Mouse (Mus musculus): ENCODE measurements around the gene Phyh.
A peak's percentile ranks its signal among the peaks of the same experiment; 100 is the strongest.
"Not testable (repeated sequence)": the region's sequence is repeated elsewhere in the genome, so short reads cannot be mapped to it uniquely, and the experiment has no call there.

Phyh gene

DNA sequence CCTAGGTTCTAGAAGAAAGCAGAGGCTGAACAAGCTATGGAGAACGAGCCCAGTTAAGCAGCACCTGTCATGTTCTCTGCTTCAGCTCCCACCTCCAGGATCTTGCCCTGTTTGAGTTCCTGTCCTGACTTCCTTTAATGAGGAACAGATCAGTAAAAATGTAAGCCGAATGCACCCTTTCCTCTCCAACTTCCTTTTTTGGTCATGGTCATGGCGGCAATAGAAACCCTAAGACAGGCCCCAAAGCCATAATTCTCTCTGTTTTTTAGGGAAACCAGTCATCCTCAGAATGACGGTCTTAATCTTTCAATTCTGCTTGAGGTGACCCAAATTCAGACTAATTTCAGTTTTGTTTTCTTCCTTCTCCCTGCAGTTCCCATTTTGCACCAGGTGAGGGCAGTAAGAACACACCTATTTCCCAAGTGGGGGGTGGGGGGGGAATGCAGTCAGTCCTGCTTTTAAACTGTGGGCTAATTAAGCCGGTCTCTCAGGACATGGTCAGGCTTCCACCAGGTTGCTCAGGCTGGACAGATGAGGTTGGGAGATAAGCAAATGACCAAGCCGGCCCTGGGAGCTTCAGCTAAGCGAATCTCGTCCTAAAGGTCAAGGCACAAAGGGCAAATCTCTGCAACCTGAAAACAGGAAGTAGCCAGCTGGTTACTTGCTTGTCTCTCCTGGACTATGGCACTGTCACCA lies 1.3 kb upstream of the Phyh start:
- peak; percentile 78 for DNase-seq (ENCODE audit: low spot score)

DNA sequence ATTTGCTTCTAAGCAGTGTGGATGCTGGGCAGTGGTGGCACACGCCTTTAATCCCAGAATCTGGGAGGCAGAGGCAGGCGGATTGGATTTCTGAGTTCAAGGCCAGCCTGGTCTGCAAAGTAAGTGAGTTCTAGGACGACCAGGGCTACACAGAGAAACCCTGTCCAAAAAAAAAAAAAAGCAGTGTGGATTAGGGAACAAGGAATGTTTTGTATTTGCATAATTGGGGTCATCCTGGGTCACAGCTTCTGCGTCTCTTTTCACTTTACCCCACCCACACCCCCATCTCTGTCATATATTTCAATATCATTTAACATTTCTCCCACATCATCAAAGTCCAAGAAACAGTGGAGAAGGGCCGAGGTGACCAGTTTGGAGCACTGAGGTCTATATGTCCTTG lies 2.2 kb downstream of the Phyh start:
- DNase-seq (ENCODE audit: low spot score): no peak

DNA sequence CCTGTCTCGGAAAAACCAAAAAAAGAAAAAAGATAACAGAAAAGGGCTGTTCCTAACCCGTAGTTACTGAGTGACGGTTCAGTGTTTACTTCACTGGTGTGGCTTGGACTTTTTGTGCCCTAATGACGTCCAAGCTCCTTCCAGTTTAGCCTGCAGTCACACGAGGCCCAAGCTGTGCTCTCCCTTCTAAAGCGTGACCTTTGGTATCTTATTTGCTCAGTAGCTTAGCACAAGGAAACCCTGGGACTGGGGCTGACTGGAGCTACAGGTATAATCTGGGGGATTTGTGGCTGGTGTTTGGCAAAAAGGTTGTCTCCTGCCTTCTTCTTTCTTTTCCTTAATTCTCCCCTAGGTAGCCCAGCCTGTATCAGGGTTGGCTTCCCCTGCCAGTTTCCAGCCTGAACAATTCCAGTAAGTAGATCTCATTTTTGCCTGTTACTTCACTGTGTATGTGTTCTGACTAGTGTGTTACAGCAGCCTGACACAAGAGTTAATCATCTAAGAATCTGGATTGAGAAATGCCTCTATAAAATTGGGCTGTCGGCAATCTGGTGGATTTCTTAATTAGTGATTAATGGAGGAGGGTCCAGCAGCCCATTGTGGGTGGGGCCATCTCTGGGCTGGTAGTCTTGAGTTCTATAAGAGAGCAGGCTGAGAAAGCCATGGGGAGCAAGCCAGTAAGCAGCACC lies 3.8 kb downstream of the Phyh start:
- DNase-seq (ENCODE audit: low spot score): peak; percentile 69

DNA sequence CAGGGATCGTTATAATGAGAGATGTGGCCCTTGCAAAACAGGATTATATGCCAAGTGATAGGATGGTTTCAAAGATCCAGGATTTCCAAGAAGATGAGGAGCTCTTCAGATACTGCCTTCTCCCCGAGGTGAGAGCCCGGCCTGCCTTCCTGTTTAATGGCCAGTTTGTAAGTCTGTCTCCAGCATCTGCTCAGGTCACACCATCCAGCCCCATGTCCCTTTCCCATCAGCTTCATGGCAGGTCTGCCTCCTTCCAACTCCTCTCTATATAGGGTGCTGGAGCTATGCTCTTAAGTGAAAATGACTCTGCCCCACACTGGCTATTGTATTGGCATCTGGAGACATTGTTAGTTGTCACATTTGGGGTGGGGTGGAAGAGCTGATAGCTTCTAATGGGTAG lies 8.6 kb downstream of the Phyh start:
- DNase-seq (ENCODE audit: low spot score): no peak

DNA sequence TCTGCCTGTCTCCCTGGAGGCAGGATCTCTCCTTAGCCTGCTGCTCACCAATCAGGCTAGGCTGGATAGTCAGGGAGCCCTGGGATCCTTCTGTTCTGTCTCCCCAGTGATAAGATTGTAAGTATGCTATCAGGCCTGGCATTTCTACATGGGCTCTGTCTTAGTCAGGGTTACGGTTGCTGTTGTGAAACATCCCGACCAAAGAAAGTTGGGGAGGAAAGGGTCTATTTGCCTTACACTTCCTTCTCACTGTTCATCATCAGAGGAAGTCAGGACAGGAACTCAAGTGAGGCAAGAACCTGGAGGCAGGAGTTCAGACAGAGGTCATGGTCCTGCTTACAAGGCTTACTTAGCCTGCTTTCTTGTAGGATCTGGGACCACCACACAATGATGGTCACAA lies 10.4 kb downstream of the Phyh start:
- no peak for DNase-seq (ENCODE audit: low spot score)

DNA sequence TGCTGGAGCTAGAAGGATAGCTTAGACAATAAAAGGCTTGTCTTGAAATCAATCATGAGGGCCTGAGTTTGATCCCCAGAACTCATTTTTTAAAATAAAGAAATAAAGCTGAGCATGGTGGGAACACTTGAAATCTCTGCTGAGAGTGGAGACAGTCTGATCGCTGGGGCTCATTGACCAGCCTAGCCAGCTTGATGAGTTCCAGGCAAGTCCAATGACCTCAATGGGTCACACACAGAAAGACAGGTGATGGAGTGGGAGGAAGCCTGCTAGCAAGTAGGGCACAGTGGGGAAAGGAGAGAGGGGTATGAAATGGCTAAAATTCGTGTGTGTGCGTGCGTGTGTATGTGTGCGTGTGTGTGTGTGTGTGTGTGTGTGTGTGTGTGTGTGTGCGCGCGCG lies 15.7 kb downstream of the Phyh start:
- DNase-seq (ENCODE audit: low spot score): no peak

DNA sequence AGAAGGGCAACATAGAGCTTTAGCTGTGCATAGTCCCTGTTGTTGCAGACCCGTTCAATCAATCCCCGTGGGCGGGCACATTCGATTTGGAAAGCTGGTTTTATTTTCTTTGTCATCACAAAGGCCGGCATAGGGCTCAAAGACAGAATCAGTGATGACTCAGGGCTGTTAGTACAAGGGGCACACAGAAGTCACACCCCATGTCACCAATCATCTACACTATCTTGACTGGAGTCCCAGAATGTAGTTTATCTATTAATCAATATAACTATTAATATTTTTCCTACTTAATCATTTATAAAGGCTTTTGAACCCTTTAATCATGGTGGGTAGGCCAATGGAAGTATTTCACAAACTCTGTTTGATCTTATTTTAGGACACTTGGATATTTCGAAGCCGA lies 19.1 kb downstream of the Phyh start:
- no peak for DNase-seq (ENCODE audit: low spot score)

DNA sequence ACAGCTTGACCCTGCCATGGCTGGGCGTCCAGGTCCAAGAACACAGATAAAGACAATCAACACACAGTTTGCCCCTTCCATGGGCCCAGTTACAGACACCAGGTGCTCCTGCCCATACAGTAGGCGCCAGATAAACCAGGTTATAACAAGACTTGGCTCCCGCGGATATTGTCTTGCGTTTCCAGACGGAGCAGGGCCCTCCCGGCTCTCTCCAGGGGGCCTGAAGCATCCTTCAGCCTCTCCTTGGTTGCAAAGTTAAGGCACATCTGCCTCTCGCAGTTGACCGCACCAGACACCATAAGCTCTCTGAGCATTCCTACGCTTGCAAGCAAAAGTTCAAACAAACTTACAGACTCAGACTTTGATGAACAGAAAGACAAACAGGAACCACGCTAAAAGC lies 22.0 kb downstream of the Phyh start:
- no peak for DNase-seq (ENCODE audit: low spot score)

DNA sequence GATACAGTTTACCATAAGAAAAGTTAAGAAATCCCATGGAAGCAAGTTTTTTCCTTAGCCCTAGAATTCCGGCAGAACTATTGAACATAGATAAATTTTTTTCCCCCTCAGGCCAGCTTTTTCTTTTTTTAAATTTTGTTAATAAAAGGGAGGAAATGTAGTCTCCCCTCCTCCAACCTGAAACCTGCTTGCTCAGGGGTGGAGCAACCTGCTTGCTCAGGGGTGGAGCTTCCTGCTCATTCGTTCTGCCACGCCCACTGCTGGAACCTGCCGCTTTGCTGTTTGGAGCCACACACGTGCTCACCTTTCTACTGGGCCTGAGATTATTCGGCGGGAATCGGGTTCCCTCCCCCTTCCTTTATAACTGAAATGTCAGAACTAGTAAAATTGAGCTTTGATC lies 30.9 kb downstream of the Phyh start:
- DNase-seq (ENCODE audit: low spot score): not testable (repeated sequence)

DNA sequence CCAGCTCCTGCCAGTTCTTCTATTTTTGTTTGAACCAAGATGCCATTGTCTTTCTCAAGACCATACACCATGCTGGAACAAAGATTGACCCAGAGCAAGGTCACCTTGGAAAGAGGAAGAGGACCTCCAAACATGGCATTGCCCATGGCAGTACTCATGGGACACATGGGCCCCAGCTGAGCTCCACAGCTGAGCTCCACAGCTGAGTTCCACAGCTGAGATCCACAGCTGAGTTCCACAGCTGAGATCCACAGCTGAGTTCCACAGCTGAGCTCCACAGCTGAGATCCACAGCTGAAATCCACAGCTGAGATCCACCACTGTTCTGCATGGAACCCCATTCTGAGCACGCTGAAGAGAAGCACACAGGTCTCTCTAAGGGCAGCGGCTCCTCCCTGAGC lies 32.2 kb downstream of the Phyh start:
- no peak for DNase-seq (ENCODE audit: low spot score)

DNA sequence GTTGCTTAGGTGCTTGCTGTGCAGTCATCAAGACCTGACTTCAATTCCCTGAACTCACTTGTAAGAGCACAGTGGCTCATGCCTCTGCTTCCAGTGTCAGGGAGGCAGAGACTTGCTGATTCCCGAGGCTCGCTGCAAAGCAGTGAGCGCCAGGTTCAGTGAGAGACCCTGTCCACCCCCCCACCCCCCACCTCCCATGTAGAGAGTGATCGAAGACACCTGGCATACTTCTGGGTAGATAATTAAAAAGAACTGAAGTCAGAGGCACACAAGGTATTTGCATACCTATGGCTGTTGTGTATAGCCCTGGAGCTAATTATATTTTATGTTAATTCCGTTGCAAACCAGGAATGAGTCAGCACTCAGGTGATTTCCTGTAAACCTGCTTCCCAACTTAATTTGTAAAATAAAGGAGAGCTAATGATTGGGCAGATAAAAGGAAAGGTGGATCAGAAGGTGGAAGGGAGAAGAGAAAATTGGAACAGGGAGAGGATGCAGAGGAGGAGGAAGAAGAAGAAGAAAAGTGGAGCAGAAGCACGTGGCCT lies 35.5 kb downstream of the Phyh start:
- DNase-seq (ENCODE audit: low spot score): no peak

DNA sequence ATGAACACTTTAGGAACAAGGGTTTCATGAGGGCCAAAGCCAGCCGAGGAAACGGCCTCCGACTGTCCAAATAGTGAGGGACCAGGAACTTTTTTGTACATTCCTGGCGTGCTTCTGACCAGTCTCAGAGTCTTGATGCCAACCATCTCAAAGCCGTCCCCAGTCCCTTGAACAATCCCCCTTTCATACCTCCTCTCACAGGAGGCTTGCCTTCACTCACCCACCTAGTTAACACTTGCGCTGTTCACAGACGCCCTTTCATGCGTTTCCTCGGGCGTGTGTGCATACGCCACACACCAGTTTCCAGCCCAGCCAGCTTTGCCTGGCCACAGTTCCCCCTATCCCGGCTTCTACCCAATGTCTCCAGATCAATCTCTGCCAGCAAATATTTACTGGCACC lies 39.2 kb downstream of the Phyh start:
- DNase-seq (ENCODE audit: low spot score): no peak

DNA sequence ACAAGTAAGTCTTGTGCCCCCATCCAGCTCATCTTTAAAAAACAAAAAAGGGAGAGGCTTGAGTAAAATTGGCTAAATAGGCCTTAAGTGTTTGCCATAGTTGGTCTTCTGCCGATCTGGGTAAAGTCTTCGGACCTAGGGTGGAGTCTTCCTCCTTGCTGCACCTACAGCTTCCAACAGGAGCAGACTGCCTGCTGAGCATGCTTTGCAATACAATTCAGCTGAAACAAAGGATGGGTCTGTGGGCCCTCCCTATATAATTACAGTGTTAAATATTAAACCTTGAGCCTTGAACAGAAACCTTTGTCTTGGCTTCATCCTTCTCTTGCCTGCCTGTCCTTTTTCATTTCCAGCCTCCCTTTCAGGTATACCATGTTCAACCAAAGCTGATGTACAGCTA lies 49.0 kb downstream of the Phyh start:
- no peak for DNase-seq (ENCODE audit: low spot score)

DNA sequence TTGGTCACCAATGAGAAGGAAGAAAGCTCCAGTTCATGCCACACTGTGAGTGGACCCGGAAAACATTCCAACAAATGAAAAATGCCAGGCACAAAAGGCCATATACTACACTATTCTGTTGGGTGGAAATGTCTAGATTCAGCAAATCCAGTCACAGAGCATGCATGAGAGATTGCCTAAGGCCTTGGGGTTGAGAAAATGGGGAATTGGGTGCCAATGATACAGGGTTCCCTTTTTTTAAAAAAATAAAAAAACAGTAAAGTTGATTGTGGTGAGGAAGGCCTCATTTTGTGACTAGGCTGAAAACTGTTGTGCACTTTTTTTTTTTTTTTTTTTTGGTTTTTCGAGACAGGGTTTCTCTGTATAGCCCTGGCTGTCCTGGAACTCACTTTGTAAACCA lies 50.3 kb downstream of the Phyh start:
- DNase-seq (ENCODE audit: low spot score): no peak

DNA sequence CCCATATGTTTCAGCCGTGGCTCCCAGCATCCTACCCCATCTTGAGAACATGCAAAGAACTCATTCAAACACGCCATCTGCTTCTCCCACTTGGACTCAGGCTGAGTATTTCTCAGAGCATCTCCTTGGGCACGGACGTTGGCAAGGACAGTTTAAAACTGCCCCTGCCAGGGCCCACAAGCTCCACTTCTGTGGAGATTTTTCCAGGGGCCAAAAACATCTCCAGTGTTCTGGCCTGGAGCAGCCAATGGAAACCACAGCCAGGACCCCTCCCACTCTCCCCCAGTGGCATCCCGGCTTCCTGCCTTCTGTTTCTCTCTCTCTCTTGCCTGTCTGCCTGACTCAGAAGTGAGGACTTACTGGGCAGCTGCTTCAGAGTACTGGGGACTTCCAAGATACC lies 57.0 kb downstream of the Phyh start, which contains the start of gene Ucma:
Gene Ucma (plus strand): TSS at position 316 of the 400 bp plus-strand sequence.
- DNase-seq (ENCODE audit: low spot score): no peak

DNA sequence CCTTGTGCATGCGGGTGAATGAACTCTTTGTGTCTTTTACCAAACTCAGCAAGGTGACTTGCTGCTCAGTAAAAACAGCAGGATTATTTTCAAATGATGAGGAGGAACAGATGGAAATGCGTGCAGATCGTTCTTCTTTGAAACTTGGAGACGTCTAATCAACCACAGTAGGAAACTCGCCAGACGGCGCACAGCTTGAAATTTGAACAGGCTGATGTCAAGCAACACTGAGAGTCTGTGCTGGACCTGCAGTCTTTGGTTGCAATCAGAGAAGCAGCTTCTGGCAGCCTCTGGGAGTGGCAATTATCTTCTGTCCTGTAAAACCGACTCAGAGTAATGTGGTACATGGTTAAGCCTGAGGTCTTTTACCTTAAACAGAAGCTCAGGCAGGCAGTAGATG lies 59.3 kb downstream of the Phyh start:
- DNase-seq (ENCODE audit: low spot score): no peak

DNA sequence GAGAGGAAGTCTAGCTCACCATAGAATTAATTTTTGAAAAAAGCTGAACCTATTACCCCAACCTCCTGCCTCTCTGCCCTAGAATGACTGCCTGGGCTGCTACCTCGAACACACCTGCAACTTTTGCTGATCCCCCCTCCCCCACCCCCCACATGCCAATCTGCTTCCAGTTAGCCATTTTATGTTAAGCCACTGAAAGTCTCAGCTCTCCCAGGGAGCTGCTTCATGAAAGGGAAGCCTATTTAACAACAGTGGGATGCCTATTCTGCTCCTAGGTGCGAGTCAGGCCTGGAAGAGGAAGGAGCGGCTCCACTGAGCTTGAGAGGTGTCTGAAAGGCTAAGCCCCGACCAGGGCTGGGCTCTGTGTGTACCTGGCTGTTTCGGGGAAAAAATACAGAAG lies 65.2 kb downstream of the Phyh start:
- no peak for DNase-seq (ENCODE audit: low spot score)

DNA sequence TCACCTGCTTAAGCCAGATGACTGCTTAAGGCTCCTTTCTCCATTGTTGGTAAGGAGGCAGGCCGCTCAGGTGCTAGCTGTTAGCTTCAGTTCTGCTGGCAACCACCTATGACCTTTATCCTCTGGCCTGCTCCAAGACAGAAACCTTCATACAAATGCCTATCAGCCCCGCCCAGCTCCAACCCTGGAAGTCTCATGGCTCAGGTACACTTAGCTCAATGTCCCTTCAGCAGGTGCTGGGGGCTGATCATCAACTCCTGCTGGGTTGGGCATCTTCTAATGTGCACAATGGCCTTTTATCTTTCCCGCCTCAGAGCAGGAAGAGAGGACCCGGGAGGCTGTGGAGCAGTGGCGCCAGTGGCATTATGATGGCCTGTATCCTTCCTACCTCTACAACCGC lies 66.2 kb downstream of the Phyh start:
- DNase-seq (ENCODE audit: low spot score): no peak

DNA sequence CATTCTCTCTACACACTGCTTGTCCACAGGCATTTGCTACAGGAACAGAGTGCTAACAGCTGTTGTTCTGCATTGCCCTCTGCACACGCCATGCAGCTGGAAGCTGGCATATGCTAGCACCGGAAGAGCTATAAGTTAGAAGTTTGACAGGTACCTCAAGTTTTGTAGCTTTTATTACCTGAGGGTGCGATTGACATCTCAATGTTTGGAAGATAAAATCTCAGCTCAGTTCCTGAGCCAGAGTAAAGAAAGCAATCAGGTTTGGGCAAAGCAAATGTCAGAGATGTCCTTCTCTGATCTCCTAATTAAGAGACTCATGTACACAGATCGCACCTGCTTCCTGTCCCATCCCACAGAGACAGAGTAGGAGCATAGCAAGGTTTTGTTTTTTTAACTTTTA lies 68.0 kb downstream of the Phyh start:
- DNase-seq (ENCODE audit: low spot score): no peak

DNA sequence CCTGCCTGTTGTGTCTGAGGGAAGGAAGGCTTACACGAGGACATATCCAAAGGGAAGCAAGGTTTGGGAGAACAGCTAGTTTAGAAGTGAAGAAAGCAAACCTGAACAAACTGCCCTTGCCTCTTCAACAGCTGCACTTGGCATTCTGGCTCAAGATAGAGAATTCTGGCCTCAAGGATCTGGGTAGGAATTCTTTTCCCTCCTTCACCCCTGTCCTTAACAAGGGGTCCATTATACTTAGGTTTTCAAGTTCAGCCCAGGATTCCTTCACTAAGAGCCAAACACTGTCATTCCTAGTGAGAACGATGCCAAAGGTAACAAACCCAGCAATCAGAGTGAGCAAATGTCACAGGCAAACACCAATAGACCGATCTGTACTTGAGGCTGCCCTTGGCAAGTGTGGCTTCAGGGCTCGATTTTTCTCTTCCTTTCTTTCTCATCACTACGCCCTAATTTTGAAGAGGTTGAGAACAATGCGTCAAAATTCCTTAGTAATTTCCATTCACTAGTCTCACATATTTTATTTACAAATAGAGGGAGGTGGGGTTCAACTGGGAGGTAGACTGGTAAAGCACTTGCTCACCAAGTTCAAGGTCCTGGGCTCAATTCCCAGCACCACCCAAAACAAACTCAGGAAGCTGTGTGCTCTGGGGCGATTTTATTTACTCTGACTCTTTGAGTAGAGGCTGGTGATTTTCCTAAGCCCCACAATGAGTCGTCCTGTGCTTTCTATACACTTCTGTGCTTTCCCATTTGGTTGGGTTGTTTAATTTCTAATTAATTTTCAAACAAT lies 68.8 kb downstream of the Phyh start:
- peak; percentile 29 for DNase-seq (ENCODE audit: low spot score)
